Mouse (Mus musculus): Measurements from ENCODE around the gene Fbxw7.

- no peak for TF ChIP-seq POLR2A (IDR thresholded peaks at IDR 0.05; ENCODE audit: insufficient read depth, low read depth, low read length)
- TF ChIP-seq CTCF (IDR thresholded peaks at IDR 0.05; ENCODE audit: insufficient read depth, low read depth, low read length), result no peak
Observed at GRCm38 (mm10) chr3:84776084-84776483, 39.0 kb upstream of the Fbxw7 start.

Measured in olfactory bulb, adult 2 months (tissue).